Mouse (Mus musculus): ENCODE data around the gene Dst.
"Not testable (repeated sequence)": the region's sequence is repeated elsewhere in the genome, so short reads cannot be mapped to it uniquely, and the experiment has no call there.

Dst gene

DNA sequence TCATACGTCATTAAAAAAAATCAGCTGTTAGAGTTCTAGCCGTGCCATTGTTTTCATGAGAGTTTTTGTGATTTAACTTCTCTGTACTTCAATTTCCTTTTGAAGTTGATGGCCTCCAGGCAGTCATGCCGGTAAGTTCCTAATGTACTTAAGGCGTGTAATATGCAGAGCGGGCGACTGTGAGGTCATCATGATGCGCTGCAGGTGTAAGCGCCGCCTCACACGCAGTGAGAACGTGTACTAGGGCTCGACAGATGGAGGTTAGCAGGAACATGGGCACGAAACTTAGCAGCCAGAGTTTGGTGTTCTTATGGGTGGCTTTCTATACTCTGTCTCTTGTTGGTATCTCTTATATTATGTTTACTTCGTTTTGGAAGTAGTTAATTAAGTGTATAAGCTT is 148.6 kb downstream of the Dst start:
- DNase-seq (ENCODE audit: extremely low read depth, insufficient read length, low spot score): no peak

DNA sequence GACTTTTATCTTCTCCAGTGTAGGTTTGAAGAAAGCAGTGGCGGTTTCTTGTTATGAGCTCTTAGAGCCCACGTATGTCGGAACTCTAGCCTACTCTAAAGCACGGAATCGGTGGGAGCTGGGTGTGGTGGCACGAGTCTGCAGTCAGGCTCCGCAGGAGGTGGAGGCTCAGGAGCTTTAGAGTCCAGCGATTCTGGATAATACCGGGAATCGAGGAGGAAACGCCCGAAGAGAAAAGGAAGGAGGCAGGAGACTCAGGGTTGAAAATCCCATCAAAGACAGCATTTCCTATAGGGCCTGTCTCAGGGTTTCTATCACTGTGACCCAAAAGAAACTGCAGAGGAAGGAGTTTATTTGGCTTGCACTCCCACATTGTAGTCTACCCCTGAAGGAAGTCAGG is 151.2 kb downstream of the Dst start:
- DNase-seq (ENCODE audit: extremely low read depth, insufficient read length, low spot score): no peak

GRCm38 (mm10) chr1:34060446-34060845 is 152.4 kb downstream of the Dst start:
- DNase-seq (ENCODE audit: extremely low read depth, insufficient read length, low spot score): peak; percentile 79

DNA sequence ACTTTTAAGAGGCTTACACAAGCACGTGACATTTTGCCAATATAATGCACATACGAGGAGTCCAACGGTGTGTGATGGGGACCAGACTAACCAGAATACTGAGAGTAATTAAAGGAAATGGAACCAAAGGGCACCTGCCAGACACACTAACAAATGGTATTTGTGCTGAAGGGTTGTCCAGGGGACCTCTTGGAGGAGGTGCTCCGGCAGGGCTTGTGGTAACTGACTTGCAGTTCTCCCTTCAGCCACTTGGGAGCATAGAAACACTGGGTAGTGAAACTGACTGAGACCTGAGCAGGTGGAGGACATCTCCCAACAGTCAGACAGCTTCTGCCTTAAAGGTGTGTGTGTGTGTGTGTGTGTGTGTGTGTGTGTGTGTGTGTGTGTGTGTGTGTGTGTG is 153.1 kb downstream of the Dst start:
- DNase-seq (ENCODE audit: extremely low read depth, insufficient read length, low spot score): peak; percentile 47

- DNase-seq (ENCODE audit: extremely low read depth, insufficient read length, low spot score): no peak
These were observed 153.8 kb downstream of the Dst start for GRCm38 (mm10) chr1:34061860-34062259.

GRCm38 (mm10) chr1:34063943-34064342 is 155.9 kb downstream of the Dst start:
- DNase-seq (ENCODE audit: extremely low read depth, insufficient read length, low spot score): no peak

GRCm38 (mm10) chr1:34065551-34066048 is 157.6 kb downstream of the Dst start:
- DNase-seq (ENCODE audit: extremely low read depth, insufficient read length, low spot score): no peak

DNA sequence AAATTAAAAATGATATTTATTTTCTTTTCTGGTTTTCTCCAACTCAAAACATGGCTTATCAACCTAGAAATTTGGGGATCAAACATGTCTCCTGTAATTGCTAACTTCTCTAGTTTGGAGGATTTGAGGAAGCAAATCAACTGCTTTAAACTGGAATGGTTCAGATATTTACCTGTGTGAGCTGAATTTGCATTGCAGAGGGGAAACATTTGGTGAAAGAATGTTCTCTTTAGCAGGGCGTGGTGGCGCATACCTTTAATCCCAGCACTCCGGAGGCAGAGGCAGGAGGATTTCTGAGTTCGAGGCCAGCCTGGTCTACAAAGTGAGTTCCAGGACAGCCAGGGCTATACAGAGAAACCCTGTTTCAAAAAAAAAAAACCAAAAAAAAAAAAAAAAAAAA is 158.4 kb downstream of the Dst start:
- DNase-seq (ENCODE audit: extremely low read depth, insufficient read length, low spot score): not testable (repeated sequence)

GRCm38 (mm10) chr1:34068341-34068740 is 160.3 kb downstream of the Dst start:
- no peak for DNase-seq (ENCODE audit: extremely low read depth, insufficient read length, low spot score)

DNA sequence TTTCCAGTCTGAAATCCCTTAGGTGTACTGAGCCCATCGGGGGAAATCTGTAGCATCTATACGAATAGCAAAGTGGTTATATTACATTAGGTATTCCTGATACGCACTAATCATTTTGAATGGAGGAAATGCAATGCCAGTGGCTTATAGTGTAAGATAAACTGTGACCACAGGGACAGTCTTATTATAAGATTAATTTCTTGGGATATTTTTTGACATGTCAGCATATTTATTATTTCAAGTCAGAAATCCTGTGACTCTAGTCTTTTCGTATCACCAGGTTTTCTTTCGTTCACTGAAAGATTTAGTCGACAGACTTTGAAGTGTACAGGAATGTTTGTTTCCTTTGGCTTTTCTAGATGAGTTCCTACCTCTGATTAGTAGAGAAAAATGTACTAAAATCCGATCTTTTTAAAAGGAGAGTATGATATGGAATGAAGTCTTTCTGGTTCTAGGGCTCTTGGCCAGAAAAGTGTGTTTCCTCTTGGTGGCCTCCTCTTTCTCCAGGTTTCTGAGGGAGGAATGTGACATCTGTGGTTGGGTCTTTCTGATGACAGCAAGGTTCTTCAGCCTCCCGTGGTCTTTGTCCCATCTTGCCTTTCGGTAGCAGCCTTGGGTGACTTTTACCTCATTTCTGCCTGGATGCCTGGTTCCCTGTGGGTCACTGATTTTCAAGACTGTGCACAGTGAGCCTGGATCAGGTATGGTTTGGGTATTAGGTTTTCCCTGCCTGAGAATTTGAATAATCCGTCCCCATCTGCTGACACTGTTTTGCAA is 161.7 kb downstream of the Dst start:
- no peak for DNase-seq (ENCODE audit: extremely low read depth, insufficient read length, low spot score)

DNA sequence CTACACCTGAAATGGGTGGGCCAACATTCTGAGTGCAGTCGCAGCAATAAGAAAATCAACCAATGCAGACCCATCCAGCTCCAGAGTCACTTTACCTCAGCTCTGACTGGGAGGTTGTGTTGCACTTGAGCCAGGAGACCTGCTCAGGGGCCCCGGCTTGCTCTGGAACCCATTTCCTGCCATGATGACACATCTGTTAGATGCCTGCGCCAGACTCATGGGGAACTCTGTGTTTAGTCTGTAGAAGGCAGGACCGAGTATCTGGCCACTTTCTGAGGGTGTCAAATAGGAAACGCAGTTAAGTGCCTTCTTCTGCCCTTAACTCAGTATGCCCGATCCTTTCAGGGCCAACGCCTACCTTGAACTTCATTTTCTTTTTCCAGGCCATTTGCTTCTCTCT is 162.4 kb downstream of the Dst start:
- DNase-seq (ENCODE audit: extremely low read depth, insufficient read length, low spot score): no peak

DNA sequence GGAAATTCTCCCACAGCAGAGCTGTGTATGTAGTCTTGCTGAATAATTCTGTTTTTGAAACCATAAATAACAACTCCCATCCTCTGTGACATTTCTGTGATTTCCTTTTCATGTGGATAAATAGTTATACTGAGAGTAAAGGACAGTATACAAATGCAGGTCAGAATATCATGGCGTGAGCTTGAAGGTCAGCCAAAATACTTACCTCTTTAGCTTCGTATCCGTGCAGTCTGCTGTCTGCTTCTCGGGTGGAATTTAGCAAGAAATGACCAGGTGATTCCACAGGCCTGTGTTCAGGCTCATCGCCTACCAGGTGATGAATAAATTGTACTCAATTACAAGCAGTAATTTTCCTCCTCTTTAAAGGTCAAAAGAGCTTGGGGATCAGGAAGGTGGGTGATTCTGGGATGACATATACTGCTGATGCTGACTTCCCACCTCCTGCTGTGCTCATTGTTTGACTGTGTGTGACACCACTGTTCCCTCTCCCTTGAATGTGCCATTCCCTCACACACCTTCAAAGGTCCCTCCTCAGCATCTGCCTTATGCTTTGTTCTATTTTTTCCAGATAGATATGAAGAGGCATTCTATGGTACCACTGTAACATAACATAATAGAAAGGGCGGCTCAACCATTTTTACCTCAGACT is 163.1 kb downstream of the Dst start:
- no peak for DNase-seq (ENCODE audit: extremely low read depth, insufficient read length, low spot score)

GRCm38 (mm10) chr1:34072262-34072661 is 164.2 kb downstream of the Dst start:
- no peak for DNase-seq (ENCODE audit: extremely low read depth, insufficient read length, low spot score)

GRCm38 (mm10) chr1:34073436-34074169 is 165.6 kb downstream of the Dst start:
- peak; percentile 40 for DNase-seq (ENCODE audit: extremely low read depth, insufficient read length, low spot score)

DNA sequence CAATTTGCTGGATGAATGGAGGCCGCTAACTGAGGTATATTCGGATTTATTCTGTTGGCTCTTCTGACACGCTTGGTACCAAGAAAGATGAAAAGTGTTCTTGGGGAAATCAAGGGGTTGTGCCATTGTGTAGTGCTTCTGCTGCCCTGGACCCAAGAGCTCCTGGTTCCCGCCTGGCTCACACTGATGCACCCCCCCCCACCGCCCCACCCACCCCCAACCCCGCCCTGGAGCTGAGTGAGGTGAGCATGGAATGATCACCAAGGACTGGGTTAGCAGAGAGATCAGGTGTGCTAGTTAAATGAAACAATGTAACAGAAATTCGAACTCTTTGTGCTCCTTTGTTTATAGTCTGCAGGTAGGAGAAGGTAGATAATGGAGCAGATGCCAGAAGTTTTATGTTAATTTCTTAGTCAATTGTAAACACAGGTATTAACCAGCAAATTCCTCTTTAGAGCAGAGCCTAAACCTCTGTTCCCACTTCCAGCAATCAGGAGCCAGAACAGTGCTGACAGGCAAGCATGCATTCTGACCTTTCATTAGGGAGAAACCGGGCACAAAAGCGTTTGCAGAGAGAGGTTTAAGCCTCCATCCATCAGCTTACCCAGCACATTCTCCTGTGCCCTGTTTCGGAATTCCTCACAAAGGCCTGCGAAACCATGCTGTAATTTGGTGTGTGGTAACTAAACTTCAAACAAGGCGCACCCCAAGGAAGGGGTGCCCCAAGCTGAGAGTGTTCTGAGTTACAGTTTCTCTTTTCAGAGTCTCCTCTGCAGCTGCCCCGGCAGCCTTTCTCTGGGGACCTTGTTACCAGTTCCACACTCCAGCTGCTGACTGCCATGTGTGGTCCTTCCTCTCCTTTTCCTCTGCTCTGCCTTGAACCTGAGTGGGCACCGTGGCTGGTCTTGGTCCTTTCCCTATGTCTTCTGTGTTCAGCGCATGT is 166.5 kb downstream of the Dst start:
- DNase-seq (ENCODE audit: extremely low read depth, insufficient read length, low spot score): no peak

DNA sequence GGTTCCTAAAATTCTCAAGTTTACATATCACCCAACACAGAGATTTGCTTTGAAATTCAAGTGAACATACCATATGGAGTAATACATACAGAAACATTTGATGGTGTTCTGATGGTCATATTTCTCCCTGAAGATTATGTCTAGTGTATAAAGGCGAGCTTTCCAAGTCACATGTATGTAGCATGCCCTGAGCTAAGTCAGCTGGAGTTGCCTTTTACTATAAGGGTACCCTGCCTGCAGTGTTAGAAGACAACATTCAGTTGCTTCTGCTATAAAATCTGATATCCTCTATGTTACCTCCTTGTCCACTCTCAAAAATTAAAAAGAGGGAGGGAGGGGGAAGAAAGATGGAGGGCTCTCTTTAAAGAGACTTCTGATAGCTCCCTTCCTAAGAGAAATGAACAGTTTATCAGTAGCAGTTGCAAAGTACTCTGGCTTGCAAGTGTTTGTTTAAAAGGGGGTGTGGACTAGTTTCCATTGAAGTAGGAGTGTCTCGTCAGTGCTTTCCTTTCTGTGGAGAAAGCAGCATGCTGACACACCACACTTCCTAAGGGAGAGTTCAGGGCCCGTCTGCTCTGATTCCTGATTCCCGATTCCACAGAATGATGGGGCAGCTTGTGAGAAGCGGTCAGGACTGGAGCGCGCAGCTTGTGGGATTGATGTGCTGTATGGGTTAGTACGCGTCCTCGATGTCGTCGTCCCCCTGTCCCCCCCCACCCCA is 168.8 kb downstream of the Dst start:
- DNase-seq (ENCODE audit: extremely low read depth, insufficient read length, low spot score): no peak

DNA sequence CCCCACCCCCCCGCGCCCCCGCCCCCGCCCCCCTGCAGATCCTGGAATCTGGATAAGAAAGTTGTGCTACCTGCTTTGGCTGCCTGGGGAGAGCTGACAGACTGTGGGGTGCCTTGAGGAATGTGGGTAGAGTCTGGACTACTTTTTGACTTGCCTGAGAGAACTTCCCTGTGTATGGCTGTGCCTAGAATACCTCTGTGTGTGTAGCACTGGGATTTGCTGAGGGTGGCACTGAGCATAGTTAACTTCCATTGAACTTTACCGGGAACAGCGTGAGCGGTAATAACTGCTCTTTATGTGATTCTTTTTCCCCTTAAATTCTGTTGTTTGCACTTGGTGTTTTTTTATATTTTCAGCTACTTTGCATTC is 169.4 kb downstream of the Dst start:
- no peak for DNase-seq (ENCODE audit: extremely low read depth, insufficient read length, low spot score)

GRCm38 (mm10) chr1:34077941-34078340 is 169.9 kb downstream of the Dst start:
- no peak for DNase-seq (ENCODE audit: extremely low read depth, insufficient read length, low spot score)

GRCm38 (mm10) chr1:34089011-34089410 is 181.0 kb downstream of the Dst start:
- no peak for DNase-seq (ENCODE audit: extremely low read depth, insufficient read length, low spot score)

DNA sequence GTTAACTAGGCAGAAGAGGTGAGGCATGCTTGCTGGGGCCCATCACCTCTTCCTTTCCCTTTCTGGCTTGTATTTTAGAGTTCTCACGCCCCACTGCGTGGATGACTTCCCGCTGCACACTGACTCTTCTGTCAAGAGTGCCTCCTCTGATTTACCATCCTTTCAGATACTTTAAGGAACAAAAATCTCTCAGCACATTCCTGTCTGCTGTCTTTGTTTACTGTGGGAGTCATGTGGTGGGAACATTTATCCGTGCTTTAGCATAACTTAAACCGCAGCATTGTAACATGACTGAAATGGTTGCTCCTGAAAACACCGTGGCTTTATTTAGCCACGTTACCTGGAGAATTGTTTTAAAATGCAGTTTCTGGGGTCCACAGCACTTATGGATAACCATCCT is 182.7 kb downstream of the Dst start:
- DNase-seq (ENCODE audit: extremely low read depth, insufficient read length, low spot score): no peak
